Mouse (Mus musculus) olfactory bulb, adult 2 months (tissue): ENCODE results near the gene Abhd14a. TPM values are rescaled to one million over a fixed set of nuclear protein-coding genes. Genes with fewer than 3 reads are reported as not detected.
A peak's percentile ranks its signal among the peaks of the same experiment; 100 is the strongest.

ENCODE experiments used
- H3K27ac ChIP-seq: fragments of 200-500 bp; 2 replicates; pipeline ENCODE4 v1.5.1; 2012; ENCODE audit warnings: low read depth, low read length; ENCODE audit not compliant: insufficient read depth
- H3K4me1 ChIP-seq: fragments of 200-500 bp; 2 replicates; pipeline ENCODE4 v1.6.1; 2012; ENCODE audit warnings: low read length; ENCODE audit not compliant: control insufficient read depth, insufficient read depth
- H3K4me3 ChIP-seq: fragments of 200-500 bp; 2 replicates; pipeline ENCODE4 v1.5.1; 2012; ENCODE audit warnings: mild to moderate bottlenecking, low read depth, low read length, moderate library complexity; ENCODE audit not compliant: insufficient read depth
- CTCF ChIP-seq: fragments of 200-500 bp; IDR thresholded peaks from 2 replicates; pipeline ENCODE4 v1.5.1; 2012; ENCODE audit warnings: low read depth, mild to moderate bottlenecking, low read length, moderate library complexity; ENCODE audit not compliant: insufficient read depth
- POLR2A ChIP-seq: fragments of 200-500 bp; IDR thresholded peaks from 2 replicates; pipeline ENCODE4 v1.6.1; 2012; ENCODE audit warnings: mild to moderate bottlenecking, low read depth, low read length, moderate library complexity; ENCODE audit not compliant: insufficient read depth
- WGBS: fragments of 180-500 bp; shearing (Covaris S2); methylation state at CpG from one replicate; pipeline ENCODE4 v1.1.7; 2018; 5-methylcytosine and 5-hydroxymethylcytosine counted together
- polyA plus RNA-seq: library from polyadenylated mRNA; stranded (reverse); fragments of >200 nt; gene quantifications from 2 replicates; pipeline ENCODE4 v1.2.4, GENCODE M21; 2012; ENCODE audit warnings: low replicate concordance; ENCODE audit not compliant: missing spikeins, insufficient read depth, insufficient read length

Abhd14a gene
- polyA plus RNA-seq, 1 experiment: not detected

GRCm38 (mm10) chr9:106428719-106429220 is 18.7 kb downstream of the Abhd14a start:
- Histone ChIP-seq H3K4me3 (peak overlapping the region; percentile 78), H3K4me1 (peaks cover 4% of the 10 kb centered on the region; the same call in 1 of the 2 replicates), H3K27ac (peak overlapping the region; percentile 95)
- TF ChIP-seq POLR2A (no peak), CTCF (no peak)
- WGBS: 3% methylated on average over 11 of the region's 11 CpGs

- Histone ChIP-seq H3K27ac (no peak overlapping the region), H3K4me3 (no peak overlapping the region), H3K4me1 (peaks cover 42% of the 10 kb centered on the region)
- TF ChIP-seq POLR2A (no peak), CTCF (peak; percentile 48; the same call in 1 of the 2 replicates)
- 0% methylated on average over 3 of the region's 3 CpGs for WGBS
Observed at GRCm38 (mm10) chr9:106421865-106422160, 25.7 kb downstream of the Abhd14a start.

- no peak overlapping the region for H3K4me3 ChIP-seq
- TF ChIP-seq POLR2A (no peak), CTCF (no peak)
- peaks cover 44% of the 10 kb centered on the region for H3K4me1 ChIP-seq
- no peak overlapping the region for H3K27ac ChIP-seq
- 20% methylated on average over 18 of the region's 18 CpGs for WGBS
Observed at GRCm38 (mm10) chr9:106421033-106421864, 26.2 kb downstream of the Abhd14a start.

GRCm38 (mm10) chr9:106420608-106421007 is 26.9 kb downstream of the Abhd14a start:
- no peak overlapping the region for H3K27ac ChIP-seq
- 4% methylated on average over 2 of the region's 2 CpGs for WGBS
- peaks cover 44% of the 10 kb centered on the region for H3K4me1 ChIP-seq
- TF ChIP-seq POLR2A: no peak
- TF ChIP-seq CTCF: no peak
- no peak overlapping the region for H3K4me3 ChIP-seq

- peak overlapping the region; percentile 92 for H3K27ac ChIP-seq
- TF ChIP-seq POLR2A (peak; percentile 62), CTCF (no peak)
- WGBS: 9% methylated on average over 29 of the region's 29 CpGs
- peak overlapping the region; percentile 29 for H3K4me3 ChIP-seq
- peaks cover 44% of the 10 kb centered on the region for H3K4me1 ChIP-seq
Observed at GRCm38 (mm10) chr9:106417841-106418625, 29.4 kb downstream of the Abhd14a start.

- Histone ChIP-seq H3K4me1 (peaks cover 44% of the 10 kb centered on the region), H3K27ac (peak overlapping the region; percentile 91)
- WGBS: 41% methylated on average over 6 of the region's 6 CpGs
Observed at GRCm38 (mm10) chr9:106416826-106417225, 30.7 kb downstream of the Abhd14a start.

GRCm38 (mm10) chr9:106413606-106414005 is 33.9 kb downstream of the Abhd14a start:
- Histone ChIP-seq H3K4me1 (peaks cover 29% of the 10 kb centered on the region), H3K4me3 (no peak overlapping the region), H3K27ac (no peak overlapping the region)
- TF ChIP-seq CTCF (no peak), POLR2A (no peak)
- WGBS: 96% methylated on average over 5 of the region's 5 CpGs

More at GRCm38 (mm10) chr9:106416826-106417225, 30.7 kb downstream of the Abhd14a start:
- TF ChIP-seq POLR2A (no peak), CTCF (no peak)
- H3K4me3 ChIP-seq: no peak overlapping the region

GRCm38 (mm10) chr9:106412210-106412609 is 35.3 kb downstream of the Abhd14a start:
- Histone ChIP-seq H3K27ac (no peak overlapping the region), H3K4me1 (peaks cover 17% of the 10 kb centered on the region), H3K4me3 (no peak overlapping the region)
- WGBS: 80% methylated on average over 3 of the region's 3 CpGs
- TF ChIP-seq POLR2A (no peak), CTCF (no peak)

- Histone ChIP-seq H3K27ac (no peak overlapping the region), H3K4me1 (peaks cover 17% of the 10 kb centered on the region), H3K4me3 (no peak overlapping the region)
- no peak for TF ChIP-seq POLR2A
- no peak for TF ChIP-seq CTCF
- 86% methylated on average over 6 of the region's 6 CpGs for WGBS
Observed at GRCm38 (mm10) chr9:106411729-106412128, 35.7 kb downstream of the Abhd14a start.
